Mouse (Mus musculus) spleen, adult 18-20 months (tissue): ENCODE results near the gene Sulf2.

ENCODE experiments used
- DNase-seq, 2 experiments: peaks; one replicate each; pipeline ENCODE4 v3.0.0; 2022; ENCODE audit warnings: mixed read lengths in 2 of 2

The Sulf2 gene

GRCm38 (mm10) chr2:166084111-166084510 lies 71.4 kb downstream of the Sulf2 start:
- DNase-seq, result no peak

- DNase-seq, result no peak
Observed at GRCm38 (mm10) chr2:166083542-166084031, 71.9 kb downstream of the Sulf2 start.

GRCm38 (mm10) chr2:166082661-166083060 lies 72.8 kb downstream of the Sulf2 start:
- DNase-seq, result no peak

GRCm38 (mm10) chr2:166082193-166082592 lies 73.3 kb downstream of the Sulf2 start:
- DNase-seq, result peak; percentile 50 to 78

GRCm38 (mm10) chr2:166080967-166081750 lies 74.3 kb downstream of the Sulf2 start:
- no peak for DNase-seq

- DNase-seq, result no peak
Observed at GRCm38 (mm10) chr2:166079961-166080885, 75.2 kb downstream of the Sulf2 start.

GRCm38 (mm10) chr2:166079231-166079630 lies 76.2 kb downstream of the Sulf2 start:
- no peak for DNase-seq

- no peak for DNase-seq
Observed at GRCm38 (mm10) chr2:166077371-166077770, 78.1 kb downstream of the Sulf2 start.

- DNase-seq, result no peak
Observed at GRCm38 (mm10) chr2:166074322-166074721, 81.1 kb downstream of the Sulf2 start.

GRCm38 (mm10) chr2:166073082-166073481 lies 82.4 kb downstream of the Sulf2 start:
- no peak for DNase-seq

GRCm38 (mm10) chr2:166071889-166072288 lies 83.6 kb downstream of the Sulf2 start:
- DNase-seq, result no peak

GRCm38 (mm10) chr2:166071481-166071880 lies 84.0 kb downstream of the Sulf2 start:
- DNase-seq, result no peak

- no peak for DNase-seq
Observed at GRCm38 (mm10) chr2:166069738-166070137, 85.7 kb downstream of the Sulf2 start.

GRCm38 (mm10) chr2:166069164-166069563 lies 86.3 kb downstream of the Sulf2 start:
- DNase-seq, result no peak

- DNase-seq, result no peak
Observed at GRCm38 (mm10) chr2:166068261-166068660, 87.2 kb downstream of the Sulf2 start.

GRCm38 (mm10) chr2:166066434-166066833 lies 89.0 kb downstream of the Sulf2 start:
- DNase-seq, result no peak

- no peak for DNase-seq
Observed at GRCm38 (mm10) chr2:166062431-166062830, 93.0 kb downstream of the Sulf2 start.

GRCm38 (mm10) chr2:166062008-166062407 lies 93.5 kb downstream of the Sulf2 start:
- DNase-seq, result no peak

GRCm38 (mm10) chr2:166059684-166060423 lies 95.6 kb downstream of the Sulf2 start:
- DNase-seq, result peak in 1 of 2 experiments; percentile 38

GRCm38 (mm10) chr2:166054002-166054539 lies 101.4 kb downstream of the Sulf2 start:
- no peak for DNase-seq

- DNase-seq, result no peak
Observed at GRCm38 (mm10) chr2:166051966-166052365, 103.5 kb downstream of the Sulf2 start.

- DNase-seq, result no peak
Observed at GRCm38 (mm10) chr2:166051421-166051820, 104.0 kb downstream of the Sulf2 start.
